Mouse (Mus musculus) ES-Bruce4 (cell line): ENCODE results near the gene Dll4. TPM values are rescaled to one million over a fixed set of nuclear protein-coding genes. Genes with fewer than 3 reads are reported as not detected.

ENCODE experiments used
- H3K27ac ChIP-seq: 2 replicates; pipeline ENCODE4 v1.5.1; 2012; ENCODE audit warnings: low read length, inconsistent platforms; ENCODE audit not compliant: insufficient read depth
- H3K27me3 ChIP-seq: 2 replicates; pipeline ENCODE4 v1.6.1; 2012; ENCODE audit warnings: mild to moderate bottlenecking, low read length, inconsistent platforms; ENCODE audit not compliant: control insufficient read depth, poor library complexity, insufficient read depth, severe bottlenecking
- H3K36me3 ChIP-seq: 2 replicates; pipeline ENCODE4 v1.6.1; 2012; ENCODE audit warnings: inconsistent platforms, mild to moderate bottlenecking, low read length, moderate library complexity; ENCODE audit not compliant: control insufficient read depth, poor library complexity, insufficient read depth, severe bottlenecking
- H3K4me1 ChIP-seq: one replicate; pipeline ENCODE4 v1.8.1; 2011; ENCODE audit warnings: low read length; ENCODE audit not compliant: control insufficient read depth, insufficient read depth
- H3K4me3 ChIP-seq: 2 replicates; pipeline ENCODE4 v1.5.1; 2011; ENCODE audit warnings: low read depth, mild to moderate bottlenecking, low read length
- H3K9ac ChIP-seq: 2 replicates; pipeline ENCODE4 v1.6.1; 2012; ENCODE audit warnings: low read depth, mild to moderate bottlenecking, inconsistent platforms; ENCODE audit not compliant: poor library complexity, severe bottlenecking
- H3K9me3 ChIP-seq: replicated peaks from 2 replicates; pipeline ENCODE4 v1.6.1; 2012; ENCODE audit warnings: mild to moderate bottlenecking, low read length, inconsistent platforms; ENCODE audit not compliant: control insufficient read depth, poor library complexity, insufficient read depth, severe bottlenecking
- CTCF ChIP-seq: IDR thresholded peaks from one replicate; pipeline ENCODE4 v1.8.1; 2011; ENCODE audit warnings: low read depth, low read length
- EP300 ChIP-seq: IDR thresholded peaks from 2 replicates; pipeline ENCODE4 v1.6.1; 2011; ENCODE audit warnings: low read depth, low read length; ENCODE audit not compliant: insufficient read depth
- POLR2A ChIP-seq: IDR thresholded peaks from one replicate; pipeline ENCODE4 v1.8.1; 2011; ENCODE audit warnings: low read length; ENCODE audit not compliant: insufficient read depth
- polyA plus RNA-seq: library from polyadenylated mRNA; stranded (reverse); fragments of >200 nt; gene quantifications from 2 replicates; pipeline ENCODE4 v1.2.4, GENCODE M21; 2011; ENCODE audit warnings: low read depth; ENCODE audit not compliant: missing spikeins, insufficient read depth, insufficient read length

The Dll4 gene
- polyA plus RNA-seq, 1 experiment: not detected

- Histone ChIP-seq H3K4me1 (no peaks in the 10 kb centered on the region), H3K4me3 (no peak overlapping the region), H3K9ac (no peak overlapping the region), H3K36me3 (peaks cover 7% of the 10 kb centered on the region; the same call in 1 of the 2 replicates), H3K27ac (no peak overlapping the region), H3K27me3 (no peaks in the 10 kb centered on the region), H3K9me3 (no peaks in the 10 kb centered on the region)
- TF ChIP-seq EP300 (no peak), CTCF (no peak), POLR2A (no peak)
Measured at GRCm38 (mm10) chr2:119356805-119357204, 31.2 kb downstream of the Dll4 start.

- H3K36me3 ChIP-seq: peaks cover 5% of the 10 kb centered on the region; the same call in 1 of the 2 replicates
- no peaks in the 10 kb centered on the region for H3K27me3 ChIP-seq
- no peak overlapping the region for H3K27ac ChIP-seq
- H3K4me1 ChIP-seq: no peaks in the 10 kb centered on the region
- no peak overlapping the region for H3K9ac ChIP-seq
- TF ChIP-seq EP300 (no peak), CTCF (no peak), POLR2A (no peak)
- H3K9me3 ChIP-seq: no peaks in the 10 kb centered on the region
- H3K4me3 ChIP-seq: no peak overlapping the region
Measured at GRCm38 (mm10) chr2:119358249-119358648, 32.7 kb downstream of the Dll4 start.

DNA sequence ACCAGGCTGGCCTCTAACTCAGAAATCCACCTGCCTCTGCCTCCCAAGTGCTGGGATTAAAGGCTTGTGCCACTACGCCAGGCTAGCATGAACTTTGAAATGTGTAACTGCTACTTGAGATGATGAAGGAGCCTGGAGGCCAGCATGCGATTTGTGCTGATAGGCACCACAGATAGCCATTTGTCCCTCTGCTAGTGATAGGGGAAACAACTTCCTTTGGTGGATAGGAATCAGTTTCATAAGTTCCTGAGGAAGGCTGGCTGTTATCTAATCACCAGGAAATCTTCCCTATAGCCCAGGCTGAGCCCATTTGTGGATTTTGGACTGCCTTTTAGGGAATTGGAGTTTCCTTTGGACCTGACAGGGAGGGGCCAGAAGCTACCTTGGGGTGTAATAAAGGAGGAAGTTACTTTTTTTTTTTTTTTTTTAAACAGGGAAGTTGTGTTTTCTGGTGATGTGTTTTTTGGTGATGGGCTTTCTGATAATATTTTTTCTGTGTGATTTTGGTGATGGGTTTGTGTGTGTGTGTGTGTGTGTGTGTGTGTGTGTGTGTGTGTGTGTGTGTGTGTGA is 34.2 kb downstream of the Dll4 start:
- Histone ChIP-seq H3K27me3 (no peaks in the 10 kb centered on the region), H3K9ac (no peak overlapping the region), H3K4me1 (no peaks in the 10 kb centered on the region), H3K4me3 (no peak overlapping the region), H3K9me3 (no peaks in the 10 kb centered on the region), H3K36me3 (no peaks in the 10 kb centered on the region), H3K27ac (no peak overlapping the region)
- TF ChIP-seq POLR2A: no peak
- no peak for TF ChIP-seq CTCF
- TF ChIP-seq EP300: no peak

DNA sequence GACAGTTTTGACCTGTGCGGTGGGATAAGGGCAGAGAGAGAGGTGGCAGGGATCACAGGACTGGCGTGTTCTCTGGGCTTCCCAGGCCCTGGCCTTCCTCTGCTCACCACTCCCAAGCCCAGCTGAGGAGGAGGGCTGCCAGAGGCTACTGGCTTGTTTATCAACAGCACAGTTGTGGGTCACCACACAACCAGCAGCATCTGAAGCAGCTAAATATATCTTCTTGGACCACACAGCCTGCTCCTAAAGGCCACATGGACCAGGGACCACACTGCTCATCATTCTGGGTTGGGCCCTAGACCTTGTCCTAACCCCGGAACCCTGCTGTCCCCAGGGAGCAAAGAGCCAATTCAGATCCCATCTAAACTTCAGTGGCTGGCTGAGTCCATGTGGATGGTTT is 39.4 kb downstream of the Dll4 start:
- no peaks in the 10 kb centered on the region for H3K4me1 ChIP-seq
- no peaks in the 10 kb centered on the region for H3K27me3 ChIP-seq
- no peak overlapping the region for H3K27ac ChIP-seq
- H3K36me3 ChIP-seq: no peaks in the 10 kb centered on the region
- no peaks in the 10 kb centered on the region for H3K9me3 ChIP-seq
- H3K9ac ChIP-seq: no peak overlapping the region
- H3K4me3 ChIP-seq: no peak overlapping the region
- TF ChIP-seq POLR2A: no peak
- TF ChIP-seq EP300: no peak
- TF ChIP-seq CTCF: no peak

DNA sequence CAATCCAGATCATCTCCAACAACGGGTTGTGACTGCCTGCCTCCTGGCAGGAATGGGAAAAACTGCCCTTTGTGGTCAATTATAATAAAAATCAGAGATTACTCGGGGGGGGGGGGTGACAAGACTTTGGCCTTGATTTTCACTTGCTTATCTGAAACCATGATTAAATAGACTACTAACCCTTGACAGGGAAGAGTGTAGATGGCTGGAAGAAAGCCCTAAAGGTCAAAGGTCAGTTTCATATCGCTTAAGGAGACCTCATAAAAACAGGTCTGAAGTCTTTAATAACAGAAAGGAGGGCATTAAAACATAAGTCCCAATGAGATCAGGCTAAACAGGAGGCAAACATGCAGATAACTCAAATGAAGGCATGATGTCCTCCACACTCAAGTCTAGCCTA is 41.8 kb downstream of the Dll4 start:
- no peak overlapping the region for H3K9ac ChIP-seq
- no peak overlapping the region for H3K27ac ChIP-seq
- TF ChIP-seq EP300: no peak
- no peaks in the 10 kb centered on the region for H3K27me3 ChIP-seq
- H3K4me3 ChIP-seq: no peak overlapping the region
- H3K9me3 ChIP-seq: no peaks in the 10 kb centered on the region
- peaks cover 3% of the 10 kb centered on the region; the same call in 1 of the 2 replicates for H3K36me3 ChIP-seq
- no peaks in the 10 kb centered on the region for H3K4me1 ChIP-seq

GRCm38 (mm10) chr2:119370116-119370515 is 44.5 kb downstream of the Dll4 start:
- H3K9ac ChIP-seq: no peak overlapping the region
- H3K4me1 ChIP-seq: no peaks in the 10 kb centered on the region
- no peaks in the 10 kb centered on the region for H3K27me3 ChIP-seq
- peaks cover 9% of the 10 kb centered on the region for H3K36me3 ChIP-seq
- H3K9me3 ChIP-seq: no peaks in the 10 kb centered on the region
- no peak overlapping the region for H3K4me3 ChIP-seq
- H3K27ac ChIP-seq: no peak overlapping the region
- TF ChIP-seq CTCF (no peak), EP300 (no peak), POLR2A (no peak)
